Mouse (Mus musculus) neural tube, embryonic 11.5 days (tissue): ENCODE results near the gene Araf. TPM values are rescaled to one million over a fixed set of nuclear protein-coding genes. Genes with fewer than 3 reads are reported as not detected.

Source experiments
- ATAC-seq: fragments of 200-750 bp; cut with Nextera tagmentation; 2 replicates; pipeline ENCODE4 v1.8.0; 2017; ENCODE audit warnings: moderate number of reproducible peaks, mild to moderate bottlenecking, moderate TSS enrichment, moderate library complexity; ENCODE audit not compliant: insufficient read depth, low FRiP score, low TSS enrichment
- DNase-seq: peaks from one replicate; pipeline ENCODE4 v3.0.0-alpha.2; 2015; ENCODE audit warnings: low spot score
- H3K27ac ChIP-seq: fragments of 300-500 bp; sonication (generic); 2 replicates; pipeline ENCODE4 v1.5.1; 2014; ENCODE audit warnings: low read depth, mild to moderate bottlenecking, low read length
- H3K27me3 ChIP-seq: fragments of 300-500 bp; sonication (generic); 2 replicates; pipeline ENCODE4 v1.6.1; 2014; ENCODE audit warnings: mild to moderate bottlenecking, low read length, mixed read lengths; ENCODE audit not compliant: control insufficient read depth, insufficient read depth
- H3K36me3 ChIP-seq: fragments of 300-500 bp; sonication (generic); 2 replicates; pipeline ENCODE4 v1.6.1; 2014; ENCODE audit warnings: mild to moderate bottlenecking, low read length, moderate library complexity, mixed read lengths; ENCODE audit not compliant: control insufficient read depth, insufficient read depth
- H3K4me1 ChIP-seq: fragments of 300-500 bp; sonication (generic); 2 replicates; pipeline ENCODE4 v1.6.1; 2014; ENCODE audit warnings: low read length, mixed read lengths; ENCODE audit not compliant: control insufficient read depth, insufficient read depth
- H3K4me2 ChIP-seq: fragments of 300-500 bp; sonication (generic); 2 replicates; pipeline ENCODE4 v1.6.1; 2014; ENCODE audit warnings: low read depth, mild to moderate bottlenecking, moderate library complexity
- H3K4me3 ChIP-seq: fragments of 300-500 bp; sonication (generic); 2 replicates; pipeline ENCODE4 v1.5.1; 2014; ENCODE audit warnings: low read depth, low read length
- H3K9ac ChIP-seq: fragments of 300-500 bp; sonication (generic); 2 replicates; pipeline ENCODE4 v1.6.1; 2014; ENCODE audit warnings: mild to moderate bottlenecking, low read length
- H3K9me3 ChIP-seq: fragments of 300-500 bp; sonication (generic); 2 replicates; pipeline ENCODE4 v1.6.1; 2016; ENCODE audit warnings: low read length; ENCODE audit not compliant: control insufficient read depth
- WGBS: fragments of 180-500 bp; shearing (Covaris S2); extraction: QIAGEN DNeasy Blood & Tissue Kit; methylation state at CpG from one replicate; pipeline ENCODE4 v1.1.7; 2014; 5-methylcytosine and 5-hydroxymethylcytosine counted together
- polyA plus RNA-seq: library from polyadenylated mRNA; unstranded; fragments of >200 nt; fragmentation: Nextera tagmentation; extraction: Ambion mirVana; gene quantifications from 2 replicates; pipeline ENCODE4 v1.2.1, GENCODE M21; 2014

The Araf gene
- 111 and 126 TPM in 2 replicates for polyA plus RNA-seq

DNA sequence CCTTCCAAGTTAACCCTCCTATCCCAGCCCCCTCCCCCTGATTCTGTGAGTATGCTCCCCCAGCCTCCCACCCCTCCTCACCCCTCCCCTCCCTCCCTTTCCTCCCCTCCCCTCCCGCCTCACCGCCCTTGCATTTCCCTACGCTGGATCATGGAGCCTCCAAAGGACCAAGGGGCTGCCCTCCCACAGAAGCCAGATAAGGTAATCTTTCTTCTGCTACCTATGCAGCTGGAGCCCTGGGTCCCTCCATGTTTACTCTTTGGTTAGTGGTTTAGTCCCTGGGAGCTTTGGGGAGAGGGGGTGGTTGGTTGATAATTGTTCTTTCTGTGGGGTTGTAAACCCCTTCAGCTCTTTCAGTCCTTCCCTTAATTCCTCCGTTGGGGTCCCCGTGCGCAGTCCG, at the start of gene Araf:
TSS of gene Araf (plus strand) at position 134 of the 400 bp plus-strand sequence.
- Histone ChIP-seq H3K27me3 (no peaks in the 10 kb centered on the region), H3K4me2 (peak within 1 kb of the TSS; percentile 46), H3K9ac (peak within 1 kb of the TSS; percentile 65), H3K4me1 (no peaks in the 10 kb centered on the region), H3K9me3 (no peaks in the 10 kb centered on the region), H3K36me3 (no peaks in the 10 kb centered on the region), H3K27ac (peak within 1 kb of the TSS; percentile 76), H3K4me3 (peak within 1 kb of the TSS; percentile 43)
- 20% methylated on average over 4 of the region's 7 CpGs for whole genome bisulfite sequencing
- ATAC-seq (peak; percentile 70), DNase-seq (no peak)

DNA sequence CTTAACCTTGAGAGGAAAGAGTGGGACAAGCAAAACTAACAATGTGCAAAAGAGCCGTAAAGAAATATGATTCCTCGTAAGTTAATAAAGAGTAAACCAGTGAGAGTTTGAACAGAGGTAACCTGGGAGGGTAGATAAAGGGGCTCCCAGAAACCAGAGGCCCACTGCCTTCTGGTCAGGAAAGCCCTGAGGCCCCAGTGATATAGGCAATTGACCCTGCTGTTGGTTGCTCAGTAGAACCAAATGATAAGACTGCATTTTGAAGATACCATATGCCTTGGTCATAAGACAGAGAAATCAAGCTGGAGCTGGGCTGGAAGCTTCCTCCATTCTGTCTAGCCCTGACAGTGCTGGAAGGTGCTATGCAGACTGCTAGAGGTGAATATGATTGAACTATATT, 48.8 kb upstream of the Araf start:
- no peaks in the 10 kb centered on the region for H3K36me3 ChIP-seq
- H3K4me3 ChIP-seq, result no peak overlapping the region
- WGBS, result 86% methylated on average over 2 of the region's 2 CpGs
- no peaks in the 10 kb centered on the region for H3K4me1 ChIP-seq
- no peak for ATAC-seq
- H3K4me2 ChIP-seq, result no peak overlapping the region
- DNase-seq, result no peak
- H3K9ac ChIP-seq, result no peak overlapping the region
- H3K9me3 ChIP-seq, result no peaks in the 10 kb centered on the region
- H3K27ac ChIP-seq, result no peak overlapping the region
- H3K27me3 ChIP-seq, result no peaks in the 10 kb centered on the region

DNA sequence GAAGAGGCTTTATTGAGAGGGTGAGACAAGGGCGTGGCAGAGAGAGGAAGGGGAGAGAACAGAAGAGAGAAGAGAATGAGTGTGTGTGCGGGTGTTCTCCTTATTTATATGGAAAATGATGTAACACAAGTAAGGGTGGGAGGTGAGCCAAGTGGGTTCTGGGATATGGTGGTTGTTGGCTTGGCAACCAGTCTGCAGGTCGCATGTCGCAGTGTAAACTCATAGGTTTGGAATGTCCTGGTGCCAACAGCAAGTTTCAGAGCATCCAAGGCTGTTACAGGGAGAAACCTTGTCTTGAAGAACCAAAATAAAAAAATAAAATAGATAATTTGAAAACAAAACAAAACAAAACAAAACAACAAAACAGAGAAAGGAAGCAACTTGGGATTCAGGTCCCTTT, 36.4 kb upstream of the Araf start:
- no peaks in the 10 kb centered on the region for H3K36me3 ChIP-seq
- no peaks in the 10 kb centered on the region for H3K27me3 ChIP-seq
- WGBS, result 88% methylated on average over 4 of the region's 4 CpGs
- no peak for ATAC-seq
- H3K4me1 ChIP-seq, result no peaks in the 10 kb centered on the region
- H3K4me3 ChIP-seq, result no peak overlapping the region
- no peak for DNase-seq
- H3K9ac ChIP-seq, result no peak overlapping the region
- H3K9me3 ChIP-seq, result no peaks in the 10 kb centered on the region
- H3K27ac ChIP-seq, result no peak overlapping the region
- H3K4me2 ChIP-seq, result no peak overlapping the region

DNA sequence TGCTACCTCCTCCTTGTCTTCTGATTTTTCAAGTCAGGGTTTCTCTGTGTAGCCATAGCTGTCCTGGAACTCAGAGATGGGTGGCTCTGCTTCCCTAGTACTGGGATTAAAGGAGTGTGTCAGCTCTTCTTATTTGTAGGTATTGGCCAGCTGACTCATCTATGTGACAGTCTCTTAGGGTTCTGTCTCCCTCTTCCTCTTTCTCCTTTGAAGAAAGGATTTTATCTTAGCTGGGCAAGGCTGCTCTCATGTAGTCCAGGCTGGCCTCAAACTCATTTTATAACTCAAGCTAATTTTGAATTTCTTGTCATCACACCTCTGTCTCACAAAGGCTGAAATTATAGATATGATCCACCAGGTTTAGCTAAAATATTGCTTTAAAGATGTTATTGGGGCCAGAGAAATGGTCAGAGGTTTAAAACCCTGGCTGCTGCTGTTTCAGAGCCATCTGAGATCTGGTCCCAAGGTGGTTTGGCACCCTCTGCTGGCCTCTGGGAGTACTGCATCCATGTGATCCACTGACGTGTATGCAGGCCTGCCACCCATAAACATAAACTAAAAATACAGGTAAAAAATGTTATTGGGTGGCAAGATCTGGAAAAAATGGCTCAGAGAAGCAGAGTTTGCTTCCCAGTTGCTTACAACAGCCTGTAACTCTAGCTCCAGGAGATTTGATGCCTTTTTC, 26.8 kb upstream of the Araf start:
- Histone ChIP-seq H3K27me3 (no peaks in the 10 kb centered on the region), H3K9ac (no peak overlapping the region), H3K4me3 (no peak overlapping the region), H3K36me3 (no peaks in the 10 kb centered on the region), H3K4me1 (no peaks in the 10 kb centered on the region), H3K9me3 (no peaks in the 10 kb centered on the region), H3K27ac (no peak overlapping the region), H3K4me2 (no peak overlapping the region)
- DNase-seq (peak; percentile 75), ATAC-seq (no peak)
- WGBS, result 4% methylated on average over 1 of the region's 1 CpGs

DNA sequence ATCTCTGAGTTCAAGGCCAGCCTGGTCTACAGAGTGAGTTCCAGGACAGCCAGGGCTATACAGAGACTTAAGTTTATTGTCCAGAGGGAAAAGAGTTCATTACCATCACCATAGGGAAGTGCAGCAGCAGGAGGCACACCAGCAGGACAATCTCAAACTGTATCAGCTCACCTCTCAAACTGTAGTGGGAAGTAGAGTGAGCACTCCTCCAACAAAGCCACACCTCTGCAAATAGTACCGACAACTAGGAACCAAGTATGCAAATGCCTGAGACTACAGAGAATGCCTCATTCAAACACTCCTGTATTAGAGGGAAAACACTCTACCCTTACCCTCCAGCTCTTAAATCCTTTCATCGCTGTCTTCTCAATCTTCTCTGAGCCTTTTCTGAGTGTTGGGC, 25.9 kb upstream of the Araf start:
- no peak overlapping the region for H3K4me2 ChIP-seq
- H3K27ac ChIP-seq, result no peak overlapping the region
- H3K4me3 ChIP-seq, result no peak overlapping the region
- no peaks in the 10 kb centered on the region for H3K9me3 ChIP-seq
- WGBS, result 51% methylated on average over 2 of the region's 2 CpGs
- H3K36me3 ChIP-seq, result no peaks in the 10 kb centered on the region
- no peaks in the 10 kb centered on the region for H3K4me1 ChIP-seq
- H3K27me3 ChIP-seq, result no peaks in the 10 kb centered on the region
- ATAC-seq (no peak), DNase-seq (no peak)
- no peak overlapping the region for H3K9ac ChIP-seq

DNA sequence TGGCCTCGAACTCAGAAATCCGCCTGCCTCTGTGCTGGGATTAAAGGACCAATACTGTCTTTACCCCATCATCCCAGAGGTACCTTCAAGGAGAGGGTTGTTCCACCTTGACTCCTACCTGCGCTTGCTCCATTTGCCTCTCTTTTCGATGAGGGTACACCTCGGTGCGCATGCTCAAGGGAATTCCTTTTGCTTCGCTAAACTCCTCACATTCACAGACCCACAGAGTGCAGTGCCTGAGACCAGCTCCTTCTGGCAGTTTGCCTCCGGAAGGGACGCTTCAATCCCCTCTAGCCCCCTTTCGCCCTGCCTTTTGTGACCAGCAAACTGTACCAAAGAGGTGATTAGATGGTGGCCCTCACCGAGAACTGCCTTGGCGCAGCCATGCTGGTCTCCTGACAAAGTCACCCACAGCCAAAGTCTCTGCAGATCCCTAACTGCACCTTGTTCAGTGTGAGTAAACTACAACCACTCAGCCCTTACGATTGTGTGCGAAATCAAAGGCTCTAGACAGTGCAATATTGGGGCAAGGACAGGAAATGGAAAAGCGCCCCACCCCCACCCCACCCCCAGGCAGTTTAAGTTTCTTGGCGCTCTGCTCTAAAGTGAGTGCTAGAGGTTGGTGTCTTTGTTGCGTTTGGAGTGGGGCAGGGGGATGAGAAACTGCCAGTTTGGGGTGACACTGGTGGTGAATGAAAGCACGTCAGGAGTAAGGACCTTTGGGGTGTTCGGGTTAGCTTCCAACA, 22.2 kb upstream of the Araf start:
- Histone ChIP-seq H3K27me3 (no peaks in the 10 kb centered on the region), H3K4me1 (no peaks in the 10 kb centered on the region), H3K36me3 (no peaks in the 10 kb centered on the region), H3K4me3 (no peak overlapping the region), H3K4me2 (no peak overlapping the region), H3K9ac (no peak overlapping the region), H3K9me3 (no peaks in the 10 kb centered on the region; the same call in 1 of the 2 replicates), H3K27ac (no peak overlapping the region)
- WGBS, result 61% methylated on average over 19 of the region's 19 CpGs
- ATAC-seq (no peak), DNase-seq (no peak)

DNA sequence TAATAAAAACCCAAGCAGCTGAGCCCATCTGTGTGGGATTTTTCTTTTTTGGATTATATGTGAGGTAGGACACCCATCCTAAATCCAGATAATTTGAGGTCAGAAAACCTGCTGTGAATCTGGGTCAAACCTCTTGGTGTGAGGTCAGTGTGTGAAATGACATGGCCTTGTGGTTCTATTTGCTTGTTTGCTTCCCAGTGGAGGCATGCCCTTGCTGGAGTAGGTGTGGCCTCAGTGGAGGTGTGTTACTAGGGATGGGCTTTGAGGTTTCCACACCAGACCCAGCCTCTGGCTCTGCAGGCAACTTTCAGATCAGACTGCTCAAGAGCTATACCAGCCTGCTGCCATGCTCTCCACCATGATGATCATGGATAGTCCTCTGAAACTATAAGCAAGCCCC, 20.0 kb upstream of the Araf start:
- H3K27ac ChIP-seq, result no peak overlapping the region
- no peaks in the 10 kb centered on the region for H3K36me3 ChIP-seq
- no peak for ATAC-seq
- H3K4me1 ChIP-seq, result no peaks in the 10 kb centered on the region
- H3K4me3 ChIP-seq, result no peak overlapping the region
- no peaks in the 10 kb centered on the region for H3K27me3 ChIP-seq
- H3K9ac ChIP-seq, result no peak overlapping the region
- no peaks in the 10 kb centered on the region; the same call in 1 of the 2 replicates for H3K9me3 ChIP-seq
- no peak overlapping the region for H3K4me2 ChIP-seq
- no peak for DNase-seq

DNA sequence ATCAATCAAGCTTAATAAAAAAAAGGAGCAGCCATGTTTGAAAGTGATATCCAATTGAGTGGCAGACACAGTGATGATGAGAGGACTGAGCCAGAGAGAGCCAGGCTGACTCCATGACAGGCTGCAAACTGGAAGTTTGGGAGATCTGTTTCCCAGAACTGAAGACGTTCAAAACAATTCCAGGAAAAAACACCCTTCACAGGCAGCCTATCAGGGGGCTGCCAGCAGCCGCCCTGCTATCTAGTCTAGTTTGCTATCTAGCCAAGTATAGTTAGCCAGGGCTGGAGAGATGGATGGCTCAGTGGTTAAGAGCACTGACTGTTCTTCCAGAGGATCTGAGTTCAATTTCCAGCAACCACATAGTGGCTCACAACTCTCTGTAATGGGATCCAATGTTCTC, 10.3 kb upstream of the Araf start:
- no peak overlapping the region for H3K27ac ChIP-seq
- no peak overlapping the region for H3K4me2 ChIP-seq
- ATAC-seq, result no peak
- no peaks in the 10 kb centered on the region for H3K27me3 ChIP-seq
- H3K4me1 ChIP-seq, result no peaks in the 10 kb centered on the region
- no peaks in the 10 kb centered on the region for H3K9me3 ChIP-seq
- no peak overlapping the region for H3K9ac ChIP-seq
- no peak overlapping the region for H3K4me3 ChIP-seq
- DNase-seq, result no peak
- WGBS, result 77% methylated on average over 2 of the region's 2 CpGs
- H3K36me3 ChIP-seq, result no peaks in the 10 kb centered on the region

DNA sequence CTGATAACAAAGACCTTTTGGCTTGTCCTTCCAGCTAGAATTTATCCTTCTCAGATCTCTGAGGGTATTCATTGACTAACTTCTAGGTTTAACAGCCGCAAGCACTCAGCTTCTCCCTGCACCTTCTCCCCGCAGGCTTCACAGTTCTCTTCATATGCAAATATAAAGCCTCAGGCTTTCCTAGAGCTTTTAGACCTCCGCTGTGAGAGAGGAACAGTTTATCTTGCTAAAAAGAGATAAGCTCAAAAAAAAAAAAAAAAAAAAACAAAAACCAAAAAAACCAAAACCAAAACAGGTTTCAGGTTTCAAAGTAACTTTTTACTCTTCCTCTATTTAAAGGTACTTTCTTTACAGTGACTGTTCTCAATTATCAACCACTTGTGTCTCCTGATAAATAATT, 5.2 kb upstream of the Araf start:
- H3K27ac ChIP-seq, result no peak overlapping the region
- no peaks in the 10 kb centered on the region for H3K36me3 ChIP-seq
- no peak overlapping the region for H3K4me2 ChIP-seq
- ATAC-seq (no peak), DNase-seq (no peak)
- H3K9ac ChIP-seq, result no peak overlapping the region
- no peak overlapping the region for H3K4me3 ChIP-seq
- H3K27me3 ChIP-seq, result no peaks in the 10 kb centered on the region
- H3K9me3 ChIP-seq, result no peaks in the 10 kb centered on the region
- no peaks in the 10 kb centered on the region for H3K4me1 ChIP-seq
- 28% methylated on average over 3 of the region's 3 CpGs for WGBS
